Mouse (Mus musculus) heart, embryonic 13.5 days (tissue): ENCODE measurements at regions not wholly inside any gene's neighbourhood (a gene's known extent, or its start where the extent isn't known, plus 50 kb on each side); places are given as distances from the start of the nearest gene placed in this dataset.
A peak's percentile ranks its signal among the peaks of the same experiment; 100 is the strongest.
"Not testable (repeated sequence)": the region's sequence is repeated elsewhere in the genome, so short reads cannot be mapped to it uniquely, and the experiment has no call there.

Experiments
- ATAC-seq: fragments of 200-750 bp; cut with Nextera tagmentation; 2 replicates; pipeline ENCODE4 v1.8.0; 2017; ENCODE audit warnings: moderate TSS enrichment; ENCODE audit not compliant: insufficient number of reproducible peaks, low FRiP score, low TSS enrichment; ENCODE audit errors: extremely low read depth
- H3K27ac ChIP-seq: fragments of 300-500 bp; sonication (generic); replicated peaks from 2 replicates; pipeline ENCODE4 v1.5.1; 2015; ENCODE audit warnings: moderate library complexity, mild to moderate bottlenecking, inconsistent platforms
- H3K27me3 ChIP-seq: fragments of 300-500 bp; sonication (generic); replicated peaks from 2 replicates; pipeline ENCODE4 v1.6.1; 2015; ENCODE audit warnings: mild to moderate bottlenecking, inconsistent platforms
- H3K36me3 ChIP-seq: fragments of 300-500 bp; sonication (generic); 2 replicates; pipeline ENCODE4 v1.6.1; 2015; ENCODE audit warnings: mild to moderate bottlenecking, inconsistent platforms
- H3K4me1 ChIP-seq: fragments of 300-500 bp; sonication (generic); 2 replicates; pipeline ENCODE4 v1.6.1; 2015; ENCODE audit warnings: inconsistent platforms
- H3K4me2 ChIP-seq: fragments of 300-500 bp; sonication (generic); 2 replicates; pipeline ENCODE4 v1.6.1; 2015; ENCODE audit warnings: inconsistent platforms, mild to moderate bottlenecking, moderate library complexity
- H3K4me3 ChIP-seq: fragments of 300-500 bp; sonication (generic); 2 replicates; pipeline ENCODE4 v1.5.1; 2015; ENCODE audit warnings: moderate library complexity, mild to moderate bottlenecking, inconsistent platforms
- H3K9ac ChIP-seq: fragments of 300-500 bp; sonication (generic); 2 replicates; pipeline ENCODE4 v1.6.1; 2015; ENCODE audit warnings: inconsistent platforms, mild to moderate bottlenecking, moderate library complexity
- H3K9me3 ChIP-seq: fragments of 300-500 bp; sonication (generic); 2 replicates; pipeline ENCODE4 v1.6.1; 2016; ENCODE audit warnings: inconsistent platforms
- WGBS: fragments of 180-500 bp; shearing (Covaris S2); methylation state at CpG from one replicate; pipeline ENCODE4 v1.1.7; 2015; ENCODE audit warnings: mixed read lengths; 5-methylcytosine and 5-hydroxymethylcytosine counted together

DNA sequence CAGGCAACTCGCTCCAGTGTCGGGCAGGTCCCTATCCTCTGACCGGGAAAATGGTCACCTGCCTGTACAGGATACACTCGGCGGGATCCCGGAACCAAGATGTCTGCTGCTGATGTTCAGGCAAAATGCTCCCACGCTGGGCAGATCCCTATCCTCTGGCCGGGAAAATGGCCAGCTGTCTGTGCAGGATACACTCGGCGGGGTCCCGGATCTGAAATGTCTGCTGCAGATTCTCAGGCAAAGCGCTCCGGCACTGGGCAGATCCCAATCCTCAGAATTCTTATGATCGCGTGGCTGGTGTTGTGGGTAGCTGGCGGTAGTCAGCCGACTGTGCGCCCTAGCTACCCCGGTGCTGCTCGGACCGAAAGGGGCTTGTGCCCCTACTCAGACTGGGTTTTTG lies 161.4 kb downstream of the Gm12353 start:
- H3K9ac ChIP-seq, H3K4me1 ChIP-seq, H3K27ac ChIP-seq, H3K36me3 ChIP-seq, H3K27me3 ChIP-seq, ATAC-seq, H3K9me3 ChIP-seq: not testable (repeated sequence)
- Histone ChIP-seq H3K4me3 (peak overlapping the region; percentile 32), H3K4me2 (peak overlapping the region; percentile 51)
- 53% methylated on average over 21 of the region's 21 CpGs for WGBS
